8 mouse cellular contexts compared by ENCODE assay signal in genomic region chr7:30558656-30559442, GRCm38 (mm10). TPM values are rescaled to one million over a fixed set of nuclear protein-coding genes. Genes with fewer than 3 reads are reported as not detected.
A peak's percentile ranks its signal among the peaks of the same experiment; 100 is the strongest.
DNase-seq lines count a peak whose midpoint lies in the region; ATAC-seq and TF ChIP-seq lines count a peak whose summit lies in the region.

No protein-coding gene starts in this region.

- H3K9ac ChIP-seq in heart, adult 2 months (ENCODE audit: low read depth, low read length) = peak overlapping the region; percentile 86
- peak overlapping the region; percentile 74 for H3K9ac ChIP-seq in ES-Bruce4 (ENCODE audit: low read depth, poor library complexity, severe bottlenecking)
- peak overlapping the region; percentile 83 for H3K9ac ChIP-seq in forebrain, embryonic 13.5 days
- H3K9ac ChIP-seq in liver, embryonic 12.5 days = peak overlapping the region; percentile 76

- H3K36me3 ChIP-seq in heart, adult 2 months (ENCODE audit: control insufficient read depth, insufficient read depth, low read length) = no peaks in the 10 kb centered on the region
- peaks cover 16% of the 10 kb centered on the region for H3K36me3 ChIP-seq in ES-Bruce4 (ENCODE audit: control insufficient read depth, insufficient read depth, low read length, poor library complexity, severe bottlenecking)
- H3K36me3 ChIP-seq in forebrain, embryonic 13.5 days (ENCODE audit: poor library complexity, severe bottlenecking) = peaks cover 40% of the 10 kb centered on the region
- peaks cover 43% of the 10 kb centered on the region for H3K36me3 ChIP-seq in liver, embryonic 12.5 days

- 7% methylated on average over 12 of the region's 12 CpGs for WGBS in heart, adult 2 months
- WGBS in forebrain, embryonic 13.5 days = 18% methylated on average over 12 of the region's 12 CpGs
- WGBS in liver, embryonic 12.5 days (ENCODE audit: insufficient replicate concordance) = 8% methylated on average over 12 of the region's 12 CpGs

- no peak for TF ChIP-seq EP300 in heart, adult 2 months (IDR thresholded peaks at IDR 0.05; ENCODE audit: insufficient read depth, low read depth, low read length)
- TF ChIP-seq EP300 in ES-Bruce4 (IDR thresholded peaks at IDR 0.05; ENCODE audit: insufficient read depth, low read depth, low read length) = no peak

- H3K79me2 ChIP-seq in heart, adult 2 months (replicated peaks; ENCODE audit: control insufficient read depth, insufficient read depth, low read length) = no peaks in the 10 kb centered on the region

- no peak for DNase-seq in heart, adult 2 months
- no peak for DNase-seq in heart, postnatal 25 days (ENCODE audit: low spot score)
- DNase-seq in retina, embryonic 14.5 days (ENCODE audit: low spot score) = no peak
- no peak for DNase-seq in adrenal gland, adult 8-10 months
- no peak for DNase-seq in left cerebral cortex, adult 18-20 months (ENCODE audit: low spot score in 2 of 2)

- peaks cover 4% of the 10 kb centered on the region for H3K4me1 ChIP-seq in heart, adult 2 months (ENCODE audit: control insufficient read depth, insufficient read depth, low read length)
- H3K4me1 ChIP-seq in ES-Bruce4 (ENCODE audit: control insufficient read depth, insufficient read depth, low read length) = peaks cover 3% of the 10 kb centered on the region
- H3K4me1 ChIP-seq in forebrain, embryonic 13.5 days = peaks cover 29% of the 10 kb centered on the region
- H3K4me1 ChIP-seq in liver, embryonic 12.5 days = peaks cover 49% of the 10 kb centered on the region

- no peaks in the 10 kb centered on the region for H3K27me3 ChIP-seq in heart, adult 2 months (ENCODE audit: control insufficient read depth, insufficient read depth, low read length)
- H3K27me3 ChIP-seq in ES-Bruce4 (ENCODE audit: control insufficient read depth, insufficient read depth, low read length, poor library complexity, severe bottlenecking) = no peaks in the 10 kb centered on the region
- no peaks in the 10 kb centered on the region for H3K27me3 ChIP-seq in forebrain, embryonic 13.5 days
- no peaks in the 10 kb centered on the region for H3K27me3 ChIP-seq in liver, embryonic 12.5 days (replicated peaks)

- ATAC-seq in forebrain, embryonic 13.5 days = peak; percentile 0; the same call in 1 of the 2 replicates
- ATAC-seq in liver, embryonic 12.5 days = peak; percentile 40

- H3K9me3 ChIP-seq in ES-Bruce4 (replicated peaks; ENCODE audit: control insufficient read depth, insufficient read depth, low read length, poor library complexity, severe bottlenecking) = no peaks in the 10 kb centered on the region
- no peaks in the 10 kb centered on the region for H3K9me3 ChIP-seq in forebrain, embryonic 13.5 days (replicated peaks)
- no peaks in the 10 kb centered on the region for H3K9me3 ChIP-seq in liver, embryonic 12.5 days (replicated peaks)

- no peak for TF ChIP-seq POLR2A in heart, adult 2 months (IDR thresholded peaks at IDR 0.05; ENCODE audit: insufficient read depth, low read depth, low read length)
- TF ChIP-seq POLR2A in ES-Bruce4 (IDR thresholded peaks at IDR 0.05; ENCODE audit: insufficient read depth, low read length) = no peak

- H3K27ac ChIP-seq in heart, adult 2 months = peak overlapping the region; percentile 68
- peak overlapping the region; percentile 13; the same call in 1 of the 2 replicates for H3K27ac ChIP-seq in ES-Bruce4 (ENCODE audit: insufficient read depth, low read length)
- peak overlapping the region; percentile 16; the same call in 1 of the 2 replicates for H3K27ac ChIP-seq in forebrain, embryonic 13.5 days
- peak overlapping the region; percentile 88 for H3K27ac ChIP-seq in liver, embryonic 12.5 days

- peak overlapping the region; percentile 64 for H3K4me3 ChIP-seq in heart, adult 2 months
- H3K4me3 ChIP-seq in ES-Bruce4 (ENCODE audit: low read depth, low read length) = peak overlapping the region; percentile 93
- H3K4me3 ChIP-seq in forebrain, embryonic 13.5 days = peak overlapping the region; percentile 70
- H3K4me3 ChIP-seq in liver, embryonic 12.5 days = peak overlapping the region; percentile 79

- intact Hi-C loops in heart, adult 2 months (cut with DNase I) = no loop called here
- intact Hi-C loops in heart, postnatal 25 days (cut with DNase I) = no loop called here

- no peak for TF ChIP-seq CTCF in heart, adult 2 months (IDR thresholded peaks at IDR 0.05)
- no peak for TF ChIP-seq CTCF in ES-Bruce4 (IDR thresholded peaks at IDR 0.05; ENCODE audit: low read depth, low read length)

- peak overlapping the region; percentile 97 for H3K4me2 ChIP-seq in forebrain, embryonic 13.5 days
- H3K4me2 ChIP-seq in liver, embryonic 12.5 days = peak overlapping the region; percentile 80

RNA-seq across cellular contexts. Expression of gene Lin37, which starts 0.8 kb away (rescaled TPM):
- 10 to 100 TPM; 13.7 to 16.0 TPM for total RNA-seq in heart, adult 2 months (2021)
- 16.2 and 20.0 TPM in 2 replicates for polyA plus RNA-seq in heart, adult 2 months (2012; rRNA removed)
- total RNA-seq in heart, postnatal 25 days (2021) = 10 to 100 TPM; 15.1 to 15.5 TPM
- polyA plus RNA-seq in ES-Bruce4 (2011; ENCODE audit: insufficient read depth, insufficient read length, low read depth, missing spikeins) = 23.3 and 29.3 TPM in 2 replicates
- 53.0 and 65.1 TPM in 2 replicates for polyA plus RNA-seq in forebrain, embryonic 13.5 days (2015; fragmentation: Nextera tagmentation; extraction: Ambion mirVana)
- polyA plus RNA-seq in liver, embryonic 12.5 days (2016; fragmentation: Nextera tagmentation; extraction: Ambion mirVana) = 30.3 and 31.4 TPM in 2 replicates
- 10 to 100 TPM; 56.1 to 65.5 (median 61.7) TPM for total RNA-seq in adrenal gland, adult 8-10 months (2022)
- 10 to 100 TPM; 56.8 to 60.4 TPM for total RNA-seq in left cerebral cortex, adult 18-20 months (2021)

RNA-seq across cellular contexts. Expression of gene U2af1l4, which starts 4.3 kb away (rescaled TPM):
- total RNA-seq in heart, adult 2 months (2021) = 10 to 100 TPM; 56.0 to 67.9 TPM
- polyA plus RNA-seq in heart, adult 2 months (2012; rRNA removed) = 61.3 and 71.4 TPM in 2 replicates
- total RNA-seq in heart, postnatal 25 days (2021) = 10 to 100 TPM; 63.7 to 66.4 TPM
- 50.9 and 73.9 TPM in 2 replicates for polyA plus RNA-seq in ES-Bruce4 (2011; ENCODE audit: insufficient read depth, insufficient read length, low read depth, missing spikeins)
- 114 and 122 TPM in 2 replicates for polyA plus RNA-seq in forebrain, embryonic 13.5 days (2015; fragmentation: Nextera tagmentation; extraction: Ambion mirVana)
- 51.9 and 55.1 TPM in 2 replicates for polyA plus RNA-seq in liver, embryonic 12.5 days (2016; fragmentation: Nextera tagmentation; extraction: Ambion mirVana)
- 10 to 100 TPM; 70.4 to 83.6 (median 73.1) TPM for total RNA-seq in adrenal gland, adult 8-10 months (2022)
- total RNA-seq in left cerebral cortex, adult 18-20 months (2021) = 10 to 100 TPM; 64.4 to 71.5 TPM

RNA-seq across cellular contexts. Expression of gene Gm49396, which starts 4.3 kb away (rescaled TPM):
- total RNA-seq in heart, adult 2 months (2021) = 1 to 10 TPM; 1.1 to 1.9 TPM
- polyA plus RNA-seq in heart, adult 2 months (2012; rRNA removed) = 1.6 and 3.1 TPM in 2 replicates
- 1 to 10 TPM; 1.4 to 1.9 TPM for total RNA-seq in heart, postnatal 25 days (2021)
- 1.8 and 1.9 TPM in 2 replicates for polyA plus RNA-seq in ES-Bruce4 (2011; ENCODE audit: insufficient read depth, insufficient read length, low read depth, missing spikeins)
- 20.2 and 22.5 TPM in 2 replicates for polyA plus RNA-seq in forebrain, embryonic 13.5 days (2015; fragmentation: Nextera tagmentation; extraction: Ambion mirVana)
- polyA plus RNA-seq in liver, embryonic 12.5 days (2016; fragmentation: Nextera tagmentation; extraction: Ambion mirVana) = 5.8 and 6.7 TPM in 2 replicates
- 10 to 100 TPM in 1 of 4 experiments, 1 to 10 TPM in 3; 2.9 to 11.3 (median 7.4) TPM for total RNA-seq in adrenal gland, adult 8-10 months (2022)
- total RNA-seq in left cerebral cortex, adult 18-20 months (2021) = 1 to 10 TPM; 7.5 to 8.1 TPM

RNA-seq across cellular contexts. Expression of gene Psenen, which starts 4.6 kb away (rescaled TPM):
- total RNA-seq in heart, adult 2 months (2021) = 10 to 100 TPM; 75.6 to 85.7 TPM
- polyA plus RNA-seq in heart, adult 2 months (2012; rRNA removed) = 109 and 124 TPM in 2 replicates
- 10 to 100 TPM; 61.2 to 70.3 TPM for total RNA-seq in heart, postnatal 25 days (2021)
- 99.8 and 107 TPM in 2 replicates for polyA plus RNA-seq in ES-Bruce4 (2011; ENCODE audit: insufficient read depth, insufficient read length, low read depth, missing spikeins)
- 128 and 141 TPM in 2 replicates for polyA plus RNA-seq in forebrain, embryonic 13.5 days (2015; fragmentation: Nextera tagmentation; extraction: Ambion mirVana)
- polyA plus RNA-seq in liver, embryonic 12.5 days (2016; fragmentation: Nextera tagmentation; extraction: Ambion mirVana) = 83.3 and 87.9 TPM in 2 replicates
- total RNA-seq in adrenal gland, adult 8-10 months (2022) = 100 to 1,000 TPM; 146 to 179 (median 164) TPM
- 10 to 100 TPM; 87.7 to 94.4 TPM for total RNA-seq in left cerebral cortex, adult 18-20 months (2021)

RNA-seq across cellular contexts. Expression of gene Igflr1, which starts 6.4 kb away (rescaled TPM):
- under 1 TPM; 0.23 to 0.75 TPM for total RNA-seq in heart, adult 2 months (2021)
- 1.2 and 3.7 TPM in 2 replicates for polyA plus RNA-seq in heart, adult 2 months (2012; rRNA removed)
- total RNA-seq in heart, postnatal 25 days (2021) = 1 to 10 TPM; 1.3 to 1.6 TPM
- polyA plus RNA-seq in ES-Bruce4 (2011; ENCODE audit: insufficient read depth, insufficient read length, low read depth, missing spikeins) = 0.72 TPM in 1 of 2 replicates, not detected in the other
- 7.4 and 8.2 TPM in 2 replicates for polyA plus RNA-seq in forebrain, embryonic 13.5 days (2015; fragmentation: Nextera tagmentation; extraction: Ambion mirVana)
- 3.0 and 3.9 TPM in 2 replicates for polyA plus RNA-seq in liver, embryonic 12.5 days (2016; fragmentation: Nextera tagmentation; extraction: Ambion mirVana)
- 1 to 10 TPM; 2.1 to 7.9 (median 3.6) TPM for total RNA-seq in adrenal gland, adult 8-10 months (2022)
- 1 to 10 TPM; 2.9 to 4.7 TPM for total RNA-seq in left cerebral cortex, adult 18-20 months (2021)

Comparison
In these comparisons a context has a peak if more than half of its experiments do, and no peak if none do; other contexts are left out.
1. H3K27ac ChIP-seq: peak in every context shown above with its lines; median percentile 88 in liver, embryonic 12.5 days; 68 in heart, adult 2 months; 16 in forebrain, embryonic 13.5 days; 13 in ES-Bruce4.